Mouse (Mus musculus): ENCODE measurements around the gene Ftl1. TPM values are rescaled to one million over a fixed set of nuclear protein-coding genes. Genes with fewer than 3 reads are reported as not detected.
"Not testable (repeated sequence)": the region's sequence is repeated elsewhere in the genome, so short reads cannot be mapped to it uniquely, and the experiment has no call there.

Ftl1 gene
- polyA plus RNA-seq, 1 experiment from 2014 or later = 6,089 TPM

- H3K9ac ChIP-seq = peak overlapping the region; percentile 88
- peak; percentile 35 for ATAC-seq (ENCODE audit: low FRiP score)
- peak overlapping the region; percentile 94 for H3K4me2 ChIP-seq (replicated peaks)
- peaks cover 17% of the 10 kb centered on the region for H3K4me1 ChIP-seq
- no peak overlapping the region for H3K27ac ChIP-seq
- H3K9me3 ChIP-seq (replicated peaks) = no peaks in the 10 kb centered on the region
- no peaks in the 10 kb centered on the region for H3K27me3 ChIP-seq
- peak overlapping the region; percentile 73 for H3K4me3 ChIP-seq
- peaks cover 33% of the 10 kb centered on the region for H3K36me3 ChIP-seq
- 32% methylated on average over 7 of the region's 7 CpGs for WGBS
Observed at GRCm38 (mm10) chr7:45467090-45467670, 7.5 kb upstream of the Ftl1 start.

GRCm38 (mm10) chr7:45466283-45467089 is 6.8 kb upstream of the Ftl1 start, which contains the start of gene Bax:
Gene Bax (minus strand): TSS chr7:45466898.
- under 1% methylated on average over 58 of the region's 58 CpGs for WGBS
- peak within 1 kb of the TSS; percentile 75 for H3K27ac ChIP-seq
- peak; percentile 71 for ATAC-seq (ENCODE audit: low FRiP score)
- H3K36me3 ChIP-seq = peaks cover 40% of the 10 kb centered on the region
- peak within 1 kb of the TSS; percentile 73 for H3K4me3 ChIP-seq
- H3K27me3 ChIP-seq = no peaks in the 10 kb centered on the region
- no peaks in the 10 kb centered on the region for H3K9me3 ChIP-seq (replicated peaks)
- peak within 1 kb of the TSS; percentile 94 for H3K4me2 ChIP-seq (replicated peaks)
- peak within 1 kb of the TSS; percentile 88 for H3K9ac ChIP-seq
- H3K4me1 ChIP-seq = peaks cover 24% of the 10 kb centered on the region

- peak overlapping the region; percentile 94 for H3K4me2 ChIP-seq (replicated peaks)
- 77% methylated on average over 9 of the region's 9 CpGs for WGBS
- peaks cover 33% of the 10 kb centered on the region for H3K4me1 ChIP-seq
- peak overlapping the region; percentile 88 for H3K9ac ChIP-seq
- no peaks in the 10 kb centered on the region for H3K27me3 ChIP-seq
- H3K9me3 ChIP-seq (replicated peaks) = no peaks in the 10 kb centered on the region
- peaks cover 41% of the 10 kb centered on the region for H3K36me3 ChIP-seq
- H3K4me3 ChIP-seq = peak overlapping the region; percentile 73
- H3K27ac ChIP-seq = no peak overlapping the region; the same call in 1 of the 2 replicates
- ATAC-seq (ENCODE audit: low FRiP score) = 0 out of 2 replicates have a peak, but pooled peaks have one; percentile 17
Observed at GRCm38 (mm10) chr7:45465549-45465948, 5.9 kb upstream of the Ftl1 start.

- 95% methylated on average over 12 of the region's 12 CpGs for WGBS
- ATAC-seq (ENCODE audit: low FRiP score) = no peak
- H3K9ac ChIP-seq = peak overlapping the region; percentile 8; the same call in 1 of the 2 replicates
- 0 out of 2 replicates have a peak overlapping the region, but pooled peaks have one; percentile 73 for H3K4me3 ChIP-seq
- H3K4me2 ChIP-seq (replicated peaks) = no peak overlapping the region
- no peak overlapping the region for H3K27ac ChIP-seq
- peaks cover 41% of the 10 kb centered on the region for H3K36me3 ChIP-seq
- no peaks in the 10 kb centered on the region for H3K9me3 ChIP-seq (replicated peaks)
- H3K27me3 ChIP-seq = no peaks in the 10 kb centered on the region
- peaks cover 37% of the 10 kb centered on the region for H3K4me1 ChIP-seq
Observed at GRCm38 (mm10) chr7:45465112-45465511, 5.4 kb upstream of the Ftl1 start.

GRCm38 (mm10) chr7:45463987-45464778 is 4.5 kb upstream of the Ftl1 start:
- no peak overlapping the region for H3K9ac ChIP-seq
- H3K36me3 ChIP-seq = peaks cover 41% of the 10 kb centered on the region
- H3K9me3 ChIP-seq (replicated peaks) = no peaks in the 10 kb centered on the region
- H3K27me3 ChIP-seq = no peaks in the 10 kb centered on the region
- 93% methylated on average over 7 of the region's 7 CpGs for WGBS
- H3K4me1 ChIP-seq = peaks cover 38% of the 10 kb centered on the region
- no peak overlapping the region for H3K27ac ChIP-seq
- no peak for ATAC-seq (ENCODE audit: low FRiP score)
- no peak overlapping the region for H3K4me2 ChIP-seq (replicated peaks)
- H3K4me3 ChIP-seq = no peak overlapping the region

- peaks cover 43% of the 10 kb centered on the region for H3K4me1 ChIP-seq
- not testable (repeated sequence) for H3K9me3 ChIP-seq (replicated peaks); ATAC-seq (ENCODE audit: low FRiP score); H3K4me3 ChIP-seq; H3K27ac ChIP-seq; H3K9ac ChIP-seq; H3K27me3 ChIP-seq; H3K4me2 ChIP-seq (replicated peaks)
- 83% methylated on average over 4 of the region's 4 CpGs for WGBS
- H3K36me3 ChIP-seq = peaks cover 49% of the 10 kb centered on the region
Observed at GRCm38 (mm10) chr7:45462868-45463267, 3.2 kb upstream of the Ftl1 start.

- H3K9ac ChIP-seq = no peak overlapping the region
- ATAC-seq (ENCODE audit: low FRiP score) = no peak
- H3K36me3 ChIP-seq = peaks cover 55% of the 10 kb centered on the region
- no peak overlapping the region for H3K4me3 ChIP-seq
- WGBS = 93% methylated on average over 4 of the region's 4 CpGs
- H3K4me2 ChIP-seq (replicated peaks) = no peak overlapping the region
- H3K27me3 ChIP-seq = no peaks in the 10 kb centered on the region
- H3K4me1 ChIP-seq = peaks cover 47% of the 10 kb centered on the region
- H3K27ac ChIP-seq = no peak overlapping the region
- no peaks in the 10 kb centered on the region for H3K9me3 ChIP-seq (replicated peaks)
Observed at GRCm38 (mm10) chr7:45462325-45462724, 2.6 kb upstream of the Ftl1 start.

GRCm38 (mm10) chr7:45461781-45462180 is 2.1 kb upstream of the Ftl1 start:
- 85% methylated on average over 4 of the region's 4 CpGs for WGBS
- Histone ChIP-seq H3K9ac (no peak overlapping the region), H3K27me3 (no peaks in the 10 kb centered on the region), H3K4me1 (peaks cover 51% of the 10 kb centered on the region), H3K4me2 (replicated peaks) (no peak overlapping the region), H3K27ac (peak overlapping the region; percentile 95), H3K36me3 (peaks cover 60% of the 10 kb centered on the region), H3K4me3 (no peak overlapping the region), H3K9me3 (replicated peaks) (no peaks in the 10 kb centered on the region)
- ATAC-seq (ENCODE audit: low FRiP score) = no peak

- H3K27me3 ChIP-seq = no peaks in the 10 kb centered on the region
- H3K4me1 ChIP-seq = peaks cover 54% of the 10 kb centered on the region
- H3K36me3 ChIP-seq = peaks cover 61% of the 10 kb centered on the region
- H3K4me2 ChIP-seq (replicated peaks) = peak overlapping the region; percentile 51
- H3K27ac ChIP-seq = peak overlapping the region; percentile 95
- ATAC-seq (ENCODE audit: low FRiP score) = no peak
- 0 out of 2 replicates have a peak overlapping the region, but pooled peaks have one; percentile 91 for H3K9ac ChIP-seq
- no peaks in the 10 kb centered on the region for H3K9me3 ChIP-seq (replicated peaks)
- 62% methylated on average over 5 of the region's 5 CpGs for WGBS
- no peak overlapping the region for H3K4me3 ChIP-seq
Observed at GRCm38 (mm10) chr7:45461326-45461725, 1.6 kb upstream of the Ftl1 start.

GRCm38 (mm10) chr7:45460860-45461314 is 1.2 kb upstream of the Ftl1 start:
- Histone ChIP-seq H3K4me1 (peaks cover 51% of the 10 kb centered on the region), H3K27ac (peak overlapping the region; percentile 95), H3K36me3 (peaks cover 66% of the 10 kb centered on the region), H3K4me2 (replicated peaks) (peak overlapping the region; percentile 51), H3K4me3 (peak overlapping the region; percentile 9), H3K9me3 (replicated peaks) (no peaks in the 10 kb centered on the region), H3K9ac (0 out of 2 replicates have a peak overlapping the region, but pooled peaks have one; percentile 91), H3K27me3 (no peaks in the 10 kb centered on the region)
- no peak for ATAC-seq (ENCODE audit: low FRiP score)
- WGBS = 25% methylated on average over 13 of the region's 13 CpGs

- Histone ChIP-seq H3K9ac (peak overlapping the region; percentile 91), H3K9me3 (replicated peaks) (no peaks in the 10 kb centered on the region), H3K27ac (peak overlapping the region; percentile 95), H3K27me3 (no peaks in the 10 kb centered on the region), H3K36me3 (peaks cover 66% of the 10 kb centered on the region), H3K4me1 (peaks cover 46% of the 10 kb centered on the region), H3K4me2 (replicated peaks) (peak overlapping the region; percentile 51), H3K4me3 (peak overlapping the region; percentile 77)
- whole genome bisulfite sequencing = 77% methylated on average over 7 of the region's 7 CpGs
- no peak for ATAC-seq (ENCODE audit: low FRiP score)
Observed at GRCm38 (mm10) chr7:45460377-45460776, 693 bp upstream of the Ftl1 start.

Data from hindbrain, embryonic 12.5 days (tissue).